Mouse (Mus musculus): ENCODE data around the gene Odf3l1.

GRCm38 (mm10) chr9:56825476-56826213, 38.8 kb downstream of the Odf3l1 start:
- no peak for TF ChIP-seq EP300 (IDR thresholded peaks at IDR 0.05; ENCODE audit: low read depth)
- no peak for TF ChIP-seq CTCF (IDR thresholded peaks at IDR 0.05; ENCODE audit: low read depth)
